8 mouse cellular contexts compared by ENCODE assay signal in the genomic region with DNA sequence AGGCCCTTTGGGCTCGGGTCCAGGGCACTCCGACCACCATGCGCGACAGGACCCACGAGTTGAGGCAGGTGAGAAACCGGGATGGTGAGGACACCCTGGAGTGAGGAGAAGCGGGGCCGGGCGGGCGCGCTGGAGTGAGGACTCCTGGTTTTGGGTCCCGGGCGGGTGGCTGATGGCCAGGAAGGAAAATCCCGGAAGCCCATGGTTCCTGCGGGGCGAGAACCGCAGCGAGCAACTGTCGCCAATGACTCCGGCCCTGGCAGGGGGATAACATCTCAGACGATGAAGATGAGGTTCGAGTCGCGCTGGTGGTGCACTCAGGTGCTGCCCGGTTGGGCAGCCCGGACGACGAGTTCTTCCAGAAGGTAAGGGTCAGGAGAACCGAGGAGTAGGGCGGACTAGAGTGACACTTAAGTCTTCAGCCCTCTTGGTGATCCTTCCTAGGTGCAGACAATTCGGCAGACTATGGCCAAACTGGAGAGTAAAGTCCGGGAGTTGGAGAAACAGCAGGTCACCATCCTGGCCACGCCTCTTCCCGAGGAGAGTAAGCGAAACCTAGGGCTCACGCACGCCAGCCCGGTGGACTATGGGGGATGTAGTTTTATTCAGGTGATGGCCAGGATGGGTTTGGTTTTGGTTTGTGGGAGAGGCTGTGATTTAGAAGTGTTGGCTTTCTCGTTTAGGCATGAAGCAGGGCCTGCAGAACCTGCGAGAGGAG. TPM values are rescaled to one million over a fixed set of nuclear protein-coding genes. Genes with fewer than 3 reads are reported as not detected.
A peak's percentile ranks its signal among the peaks of the same experiment; 100 is the strongest.
DNase-seq lines count a peak whose midpoint lies in the region; ATAC-seq and TF ChIP-seq lines count a peak whose summit lies in the region.

No protein-coding gene starts in this region.

- under 1% methylated on average over 40 of the region's 40 CpGs for WGBS in heart, embryonic 13.5 days
- under 1% methylated on average over 40 of the region's 40 CpGs for WGBS in kidney, postnatal 0 days
- WGBS in liver, embryonic 13.5 days (ENCODE audit: insufficient replicate concordance) = under 1% methylated on average over 40 of the region's 40 CpGs
- under 1% methylated on average over 40 of the region's 40 CpGs for WGBS in stomach, embryonic 14.5 days

- H3K4me1 ChIP-seq in heart, embryonic 13.5 days = peaks cover 15% of the 10 kb centered on the region
- H3K4me1 ChIP-seq in kidney, postnatal 0 days (replicated peaks; ENCODE audit: insufficient read depth, low read length) = no peaks in the 10 kb centered on the region
- H3K4me1 ChIP-seq in liver, embryonic 13.5 days (replicated peaks) = peaks cover 20% of the 10 kb centered on the region
- peaks cover 4% of the 10 kb centered on the region for H3K4me1 ChIP-seq in stomach, embryonic 14.5 days (ENCODE audit: control insufficient read depth, insufficient read depth, low read length)

- no peaks in the 10 kb centered on the region for H3K27me3 ChIP-seq in heart, embryonic 13.5 days (replicated peaks)
- H3K27me3 ChIP-seq in kidney, postnatal 0 days (ENCODE audit: insufficient read depth, low read length) = no peaks in the 10 kb centered on the region
- H3K27me3 ChIP-seq in liver, embryonic 13.5 days = no peaks in the 10 kb centered on the region
- no peaks in the 10 kb centered on the region for H3K27me3 ChIP-seq in stomach, embryonic 14.5 days (ENCODE audit: control insufficient read depth, insufficient read depth, low read length)

- peak; percentile 45; the same call in 1 of the 2 replicates for ATAC-seq in heart, embryonic 13.5 days (ENCODE audit: extremely low read depth, insufficient number of reproducible peaks, low FRiP score, low TSS enrichment)
- ATAC-seq in kidney, postnatal 0 days (replicated peaks; ENCODE audit: low FRiP score, low read depth) = peak; percentile 54; the same call in 1 of the 2 replicates
- ATAC-seq in liver, embryonic 13.5 days (ENCODE audit: low read depth) = peak; percentile 69
- ATAC-seq in stomach, embryonic 14.5 days (ENCODE audit: insufficient number of reproducible peaks, insufficient read depth, low FRiP score, low read depth) = peak; percentile 64

- H3K4me3 ChIP-seq in heart, embryonic 13.5 days = peak overlapping the region; percentile 75
- peak overlapping the region; percentile 82 for H3K4me3 ChIP-seq in kidney, postnatal 0 days (replicated peaks; ENCODE audit: low read depth, low read length)
- peak overlapping the region; percentile 79 for H3K4me3 ChIP-seq in liver, embryonic 13.5 days (replicated peaks)
- H3K4me3 ChIP-seq in stomach, embryonic 14.5 days (ENCODE audit: low read depth, low read length) = peak overlapping the region; percentile 84

- peak; percentile 64 to 74 for DNase-seq in CD8-positive naive resting alpha-beta T cell, adult 2 months (ENCODE audit: low read depth in 2 of 2, low spot score in 2 of 2)
- peak; percentile 64 for DNase-seq in c-Kit-negative CD71-positive TER-119-positive erythroid progenitor cells, embryonic 14.5 days (ENCODE audit: low read depth, low spot score)
- DNase-seq in fibroblast of lung, adult 2 months (ENCODE audit: low read depth) = peak; percentile 58
- peak; percentile 91 for DNase-seq in kidney, postnatal 0 days (ENCODE audit: low spot score)
- peak; percentile 75 for DNase-seq in liver, embryonic 13.5 days
- peak; percentile 75 to 76 for DNase-seq in natural killer cell, adult 2 months (ENCODE audit: low spot score in 2 of 2)

- peak overlapping the region; percentile 91 for H3K4me2 ChIP-seq in heart, embryonic 13.5 days
- peak overlapping the region; percentile 95 for H3K4me2 ChIP-seq in kidney, postnatal 0 days (ENCODE audit: low read length)
- peak overlapping the region; percentile 100 for H3K4me2 ChIP-seq in liver, embryonic 13.5 days
- H3K4me2 ChIP-seq in stomach, embryonic 14.5 days (replicated peaks; ENCODE audit: low read depth, low read length) = peak overlapping the region; percentile 91

- H3K36me3 ChIP-seq in heart, embryonic 13.5 days = peaks cover 38% of the 10 kb centered on the region
- H3K36me3 ChIP-seq in kidney, postnatal 0 days (ENCODE audit: insufficient read depth, low read length) = peaks cover 23% of the 10 kb centered on the region; the same call in 1 of the 2 replicates
- H3K36me3 ChIP-seq in liver, embryonic 13.5 days = peaks cover 34% of the 10 kb centered on the region
- peaks cover 23% of the 10 kb centered on the region for H3K36me3 ChIP-seq in stomach, embryonic 14.5 days (ENCODE audit: control insufficient read depth, insufficient read depth, low read length)

- peak overlapping the region; percentile 97 for H3K27ac ChIP-seq in heart, embryonic 13.5 days (replicated peaks)
- peak overlapping the region; percentile 84 for H3K27ac ChIP-seq in kidney, postnatal 0 days
- peak overlapping the region; percentile 92 for H3K27ac ChIP-seq in liver, embryonic 13.5 days
- H3K27ac ChIP-seq in stomach, embryonic 14.5 days (ENCODE audit: low read length) = peak overlapping the region; percentile 94

- TF ChIP-seq CTCF in kidney, postnatal 0 days (IDR thresholded peaks at IDR 0.05; ENCODE audit: low read depth) = no peak

- peak overlapping the region; percentile 97 for H3K9ac ChIP-seq in heart, embryonic 13.5 days
- peak overlapping the region; percentile 74 for H3K9ac ChIP-seq in kidney, postnatal 0 days (ENCODE audit: low read depth, low read length)
- peak overlapping the region; percentile 85 for H3K9ac ChIP-seq in liver, embryonic 13.5 days
- peak overlapping the region; percentile 61 for H3K9ac ChIP-seq in stomach, embryonic 14.5 days (replicated peaks; ENCODE audit: low read depth, low read length)

- H3K9me3 ChIP-seq in heart, embryonic 13.5 days = no peaks in the 10 kb centered on the region
- H3K9me3 ChIP-seq in kidney, postnatal 0 days (replicated peaks; ENCODE audit: low read length) = no peaks in the 10 kb centered on the region
- no peaks in the 10 kb centered on the region for H3K9me3 ChIP-seq in liver, embryonic 13.5 days (replicated peaks)
- H3K9me3 ChIP-seq in stomach, embryonic 14.5 days (ENCODE audit: control insufficient read depth, low read depth, low read length) = no peaks in the 10 kb centered on the region

RNA-seq across cellular contexts. Expression of a gene that starts 17.8 kb away (rescaled TPM):
- 1.1 and 1.7 TPM in 2 replicates for polyA plus RNA-seq in heart, embryonic 13.5 days (2015; fragmentation: Nextera tagmentation; extraction: Ambion mirVana)
- polyA plus RNA-seq in kidney, postnatal 0 days (2015; fragmentation: Nextera tagmentation; extraction: Ambion mirVana) = 1.1 and 1.6 TPM in 2 replicates
- polyA plus RNA-seq in liver, embryonic 13.5 days (2015; fragmentation: Nextera tagmentation; extraction: Ambion mirVana) = 0.22 and 0.41 TPM in 2 replicates
- 5.3 and 6.3 TPM in 2 replicates for polyA plus RNA-seq in stomach, embryonic 14.5 days (2014; fragmentation: Nextera tagmentation; extraction: Ambion mirVana)

RNA-seq across cellular contexts. Expression of a gene that starts 18.1 kb away (rescaled TPM):
- 39.2 and 48.9 TPM in 2 replicates for polyA plus RNA-seq in heart, embryonic 13.5 days (2015; fragmentation: Nextera tagmentation; extraction: Ambion mirVana)
- 39.1 and 42.6 TPM in 2 replicates for polyA plus RNA-seq in kidney, postnatal 0 days (2015; fragmentation: Nextera tagmentation; extraction: Ambion mirVana)
- 17.4 and 17.5 TPM in 2 replicates for polyA plus RNA-seq in liver, embryonic 13.5 days (2015; fragmentation: Nextera tagmentation; extraction: Ambion mirVana)
- polyA plus RNA-seq in stomach, embryonic 14.5 days (2014; fragmentation: Nextera tagmentation; extraction: Ambion mirVana) = 29.1 and 29.7 TPM in 2 replicates

RNA-seq across cellular contexts. Expression of a gene that starts 33.9 kb away (rescaled TPM):
- polyA plus RNA-seq in heart, embryonic 13.5 days (2015; fragmentation: Nextera tagmentation; extraction: Ambion mirVana) = 5.6 and 6.6 TPM in 2 replicates
- 7.4 and 7.5 TPM in 2 replicates for polyA plus RNA-seq in kidney, postnatal 0 days (2015; fragmentation: Nextera tagmentation; extraction: Ambion mirVana)
- 3.7 and 5.0 TPM in 2 replicates for polyA plus RNA-seq in liver, embryonic 13.5 days (2015; fragmentation: Nextera tagmentation; extraction: Ambion mirVana)
- 17.1 and 18.9 TPM in 2 replicates for polyA plus RNA-seq in stomach, embryonic 14.5 days (2014; fragmentation: Nextera tagmentation; extraction: Ambion mirVana)

RNA-seq across cellular contexts. Expression of a gene that starts 34.5 kb away (rescaled TPM):
- polyA plus RNA-seq in heart, embryonic 13.5 days (2015; fragmentation: Nextera tagmentation; extraction: Ambion mirVana) = 9.7 and 10.4 TPM in 2 replicates
- polyA plus RNA-seq in kidney, postnatal 0 days (2015; fragmentation: Nextera tagmentation; extraction: Ambion mirVana) = 12.5 and 13.3 TPM in 2 replicates
- 7.3 and 7.6 TPM in 2 replicates for polyA plus RNA-seq in liver, embryonic 13.5 days (2015; fragmentation: Nextera tagmentation; extraction: Ambion mirVana)
- 13.7 and 18.0 TPM in 2 replicates for polyA plus RNA-seq in stomach, embryonic 14.5 days (2014; fragmentation: Nextera tagmentation; extraction: Ambion mirVana)

RNA-seq across cellular contexts. Expression of a gene that starts 41.8 kb away (rescaled TPM):
- 19.5 and 21.6 TPM in 2 replicates for polyA plus RNA-seq in heart, embryonic 13.5 days (2015; fragmentation: Nextera tagmentation; extraction: Ambion mirVana)
- polyA plus RNA-seq in kidney, postnatal 0 days (2015; fragmentation: Nextera tagmentation; extraction: Ambion mirVana) = 28.3 and 28.8 TPM in 2 replicates
- polyA plus RNA-seq in liver, embryonic 13.5 days (2015; fragmentation: Nextera tagmentation; extraction: Ambion mirVana) = 37.8 and 39.3 TPM in 2 replicates
- 21.1 and 22.7 TPM in 2 replicates for polyA plus RNA-seq in stomach, embryonic 14.5 days (2014; fragmentation: Nextera tagmentation; extraction: Ambion mirVana)

Comparison
In these comparisons a context has a peak if more than half of its experiments do, and no peak if none do; other contexts are left out.
1. Peak in every context shown above with its lines: DNase-seq, ATAC-seq, H3K4me3 ChIP-seq and H3K27ac ChIP-seq.